Mouse (Mus musculus) CH12.LX (cell line): ENCODE measurements around the gene Sec14l5. TPM values are rescaled to one million over a fixed set of nuclear protein-coding genes. Genes with fewer than 3 reads are reported as not detected.

Source experiments
- DNase-seq: peaks from one replicate; pipeline ENCODE4 v3.0.0-alpha.2; 2013; ENCODE audit errors: extremely low read depth
- H3K27ac ChIP-seq: 2 replicates; pipeline ENCODE4 v1.5.1; 2012; ENCODE audit warnings: low read depth, mild to moderate bottlenecking, control low read depth, moderate library complexity; ENCODE audit not compliant: insufficient read depth
- H3K27me3 ChIP-seq: replicated peaks from 2 replicates; pipeline ENCODE3; 2012; ENCODE audit warnings: inconsistent platforms
- H3K36me3 ChIP-seq, 2 experiments: replicated peaks in 1 of 2; 2 replicates each; pipeline versions ENCODE3 to v1.6.1; 2012; ENCODE audit warnings: inconsistent platforms in 1 of 2, low read length in 1 of 2, mild to moderate bottlenecking in 1 of 2, mixed read lengths in 1 of 2, moderate library complexity in 1 of 2; ENCODE audit not compliant: control insufficient read depth in 1 of 2, insufficient read depth in 1 of 2
- H3K4me1 ChIP-seq, 2 experiments: 2 replicates each; pipeline ENCODE4 v1.6.1; 2012; ENCODE audit warnings: inconsistent platforms in 1 of 2, moderate library complexity in 1 of 2; ENCODE audit not compliant: insufficient read depth in 2 of 2, control insufficient read depth in 1 of 2
- H3K4me2 ChIP-seq: 2 replicates; pipeline ENCODE4 v1.6.1; 2012; ENCODE audit warnings: low read depth, mild to moderate bottlenecking, control low read depth; ENCODE audit not compliant: poor library complexity, insufficient read depth, severe bottlenecking
- H3K4me3 ChIP-seq, 3 experiments: fragments of 150-350 bp in 1 of 3; sonication (generic) in 1 of 3; replicated peaks in 1 of 3; 2 replicates each; pipeline versions ENCODE3 to v1.5.1; 2011 to 2012; ENCODE audit warnings: low read depth in 2 of 3, low read length in 2 of 3, mild to moderate bottlenecking in 2 of 3, moderate library complexity in 2 of 3, control low read depth in 1 of 3, improper control_type of control experiment in 1 of 3, inconsistent platforms in 1 of 3, mixed read lengths in 1 of 3; ENCODE audit not compliant: poor library complexity in 1 of 3
- H3K79me2 ChIP-seq: replicated peaks from 2 replicates; pipeline ENCODE4 v1.6.1; 2012; ENCODE audit warnings: mild to moderate bottlenecking, moderate library complexity; ENCODE audit not compliant: control insufficient read depth, poor library complexity, insufficient read depth, severe bottlenecking; ENCODE audit errors: extremely low read depth
- H3K9ac ChIP-seq: 2 replicates; pipeline ENCODE4 v1.6.1; 2012; ENCODE audit warnings: low read depth, mild to moderate bottlenecking, control low read depth, moderate library complexity; ENCODE audit not compliant: insufficient read depth
- H3K9me3 ChIP-seq: replicated peaks from 2 replicates; pipeline ENCODE3; 2012; ENCODE audit warnings: low read length, inconsistent platforms, mixed read lengths
- CHD1 ChIP-seq: IDR thresholded peaks from 2 replicates; pipeline ENCODE4 v1.6.1; 2012; ENCODE audit warnings: low read depth, low read length, improper control_type of control experiment, inconsistent platforms
- ELF1 ChIP-seq: IDR thresholded peaks from 2 replicates; pipeline ENCODE4 v1.6.1; 2014; ENCODE audit warnings: low read depth, mild to moderate bottlenecking, inconsistent platforms, low read length, improper control_type of control experiment
- EP300 ChIP-seq: IDR thresholded peaks from 2 replicates; pipeline ENCODE4 v1.6.1; 2011; ENCODE audit warnings: low read length, improper control_type of control experiment
- GABPA ChIP-seq: IDR thresholded peaks from 2 replicates; pipeline ENCODE4 v1.6.1; 2012; ENCODE audit warnings: low read depth, low read length, improper control_type of control experiment, inconsistent platforms; ENCODE audit not compliant: insufficient replicate concordance
- MAFK ChIP-seq: IDR thresholded peaks from 2 replicates; pipeline ENCODE4 v1.6.1; 2011; ENCODE audit warnings: low read length, improper control_type of control experiment; ENCODE audit not compliant: insufficient replicate concordance
- MXI1 ChIP-seq: IDR thresholded peaks from 2 replicates; pipeline ENCODE4 v1.6.1; 2011; ENCODE audit warnings: mild to moderate bottlenecking, low read depth, low read length, improper control_type of control experiment
- USF2 ChIP-seq: conservative IDR thresholded peaks from 2 replicates; pipeline ENCODE4 v1.6.1; 2011; ENCODE audit warnings: low read depth, low read length, improper control_type of control experiment
- ZNF384 ChIP-seq: IDR thresholded peaks from 2 replicates; pipeline ENCODE4 v1.6.1; 2012; ENCODE audit warnings: low read depth, low read length, improper control_type of control experiment, inconsistent platforms
- dilution Hi-C: fragments of 300-500 bp; cut with MboI; formaldehyde crosslinking; loops from 2 replicates; pipeline ENCODE4 v1.14.3; 2020; ENCODE audit warnings: low sequenced_read_pairs; ENCODE audit not compliant: extremely low pct_unique_long_range_greater_than_20kb, extremely low pct_ligation_motif_present
- in situ Hi-C: fragments of 300-500 bp; cut with MboI; formaldehyde crosslinking; loops from 3 replicates; pipeline ENCODE4 v1.14.3; 2019; ENCODE audit warnings: low sequenced_read_pairs, low pct_ligation_motif_present, low pct_unique_long_range_greater_than_20kb, mixed read lengths
- polyA plus RNA-seq: library from polyadenylated mRNA; unstranded; fragments of >175 nt; gene quantifications from 2 replicates; pipeline ENCODE4 v1.2.1, GENCODE M21; 2012; ENCODE audit warnings: low read depth; ENCODE audit not compliant: insufficient read length
- total RNA-seq, 2 experiments: library from RNA; depleted of rRNA; stranded (reverse); fragments of 300-350 nt in 1 of 2; fragments of >200 nt in 1 of 2; gene quantifications; 2 replicates each; pipeline ENCODE4 v1.2.3; 2012 to 2014

The Sec14l5 gene
- total and polyA plus RNA-seq, 3 experiments, result 0.13 TPM; not detected in 2

DNA sequence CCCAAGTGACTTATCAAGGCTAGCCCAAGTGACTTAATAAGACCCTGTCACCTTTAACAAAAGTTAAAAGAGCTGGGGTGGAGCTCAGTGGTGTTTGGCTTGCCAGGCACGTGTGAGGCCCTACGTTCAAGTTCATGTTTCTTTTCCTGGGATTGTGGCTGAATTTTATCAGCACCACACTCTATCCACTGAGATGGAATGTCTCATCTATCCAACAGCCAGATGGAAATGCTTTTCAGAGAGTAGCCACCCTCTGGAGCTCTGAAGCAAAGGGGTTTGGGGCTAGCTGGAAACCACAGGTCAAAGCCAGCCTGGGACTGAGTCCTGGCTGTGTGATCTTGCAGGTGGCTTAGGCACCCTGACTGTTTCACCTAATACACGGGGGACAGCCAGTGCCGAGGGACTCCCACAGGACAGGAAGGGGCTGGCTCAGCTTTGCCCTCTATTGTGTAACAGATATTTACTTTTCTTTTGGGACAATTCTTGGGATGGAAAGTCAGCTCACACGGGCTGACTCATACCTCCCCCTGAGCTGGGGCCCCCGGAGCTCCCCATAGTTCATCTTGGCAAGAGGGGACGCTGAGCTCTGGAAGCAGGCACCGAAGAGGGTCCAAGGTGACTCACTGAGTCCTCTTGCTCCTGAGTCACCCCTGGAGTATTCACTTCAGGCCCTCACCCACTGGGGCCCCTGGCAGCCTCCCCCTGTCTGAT, 11.2 kb upstream of the Sec14l5 start:
- no peak for TF ChIP-seq ELF1
- Histone ChIP-seq H3K9me3 (peaks cover 9% of the 10 kb centered on the region), H3K36me3 (no peaks in the 10 kb centered on the region), H3K4me2 (no peak overlapping the region), H3K79me2 (no peaks in the 10 kb centered on the region), H3K4me1 (peaks cover 15 to 22% of the 10 kb centered on the region in 2 experiments), H3K27ac (no peak overlapping the region), H3K4me3 (no peak overlapping the region), H3K9ac (no peak overlapping the region), H3K27me3 (peaks cover 54% of the 10 kb centered on the region)
- no peak for DNase-seq
- in situ Hi-C loops (loop anchor here (25.0 kb wide), 1 partner anchor 498 kb away; the partner anchor contains the start of genes Dnaja3 and Vasn), dilution Hi-C loops (no loop called here)

- Histone ChIP-seq H3K4me1 (peaks cover 14 to 22% of the 10 kb centered on the region in 2 experiments), H3K9me3 (peaks cover 9% of the 10 kb centered on the region)
- in situ Hi-C loops, result loop anchor here (25.0 kb wide), 1 partner anchor 499 kb away; the partner anchor contains the start of genes Dnaja3 and Vasn
- TF ChIP-seq ELF1 (no peak), GABPA (no peak), ZNF384 (no peak), MAFK (no peak), EP300 (no peak), CHD1 (no peak), USF2 (no peak)
- TF ChIP-seq, all 38 proteins: peak for 0
- Histone ChIP-seq H3K4me2 (no peak overlapping the region), H3K27ac (no peak overlapping the region), H3K27me3 (peaks cover 49% of the 10 kb centered on the region), H3K79me2 (no peaks in the 10 kb centered on the region), H3K36me3 (no peaks in the 10 kb centered on the region), H3K9ac (no peak overlapping the region), H3K4me3 (no peak overlapping the region)
- dilution Hi-C loops, result no loop called here
- DNase-seq, result no peak
Measured at GRCm38 (mm10) chr16:5136505-5136904, 10.4 kb upstream of the Sec14l5 start.

DNA sequence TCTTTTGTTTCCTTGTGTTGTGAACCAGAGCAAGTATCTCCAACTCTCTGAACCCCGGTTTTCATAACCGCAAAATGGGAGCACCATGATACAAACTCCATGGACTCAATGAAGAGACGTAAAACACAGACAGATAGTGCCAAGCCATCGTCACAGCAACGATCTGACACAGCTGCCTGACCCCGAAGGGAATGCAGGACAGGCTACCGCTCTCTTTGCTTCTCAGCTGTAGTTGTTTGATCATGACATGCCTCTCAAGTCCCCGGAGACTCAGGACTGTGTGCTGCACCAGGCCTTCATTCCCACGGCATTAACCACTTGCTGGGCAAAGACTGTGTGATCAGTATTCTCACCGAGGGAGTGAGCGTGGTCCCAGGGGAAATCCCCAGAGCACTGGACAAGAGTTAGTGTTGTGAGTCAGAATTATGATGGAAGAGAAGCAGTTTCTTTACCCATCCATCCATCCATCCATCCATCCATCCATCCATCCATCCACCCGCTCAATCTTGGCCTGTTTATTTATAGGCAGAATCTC, 9.8 kb upstream of the Sec14l5 start:
- dilution Hi-C loops (no loop called here), in situ Hi-C loops (loop anchor here (25.0 kb wide), 1 partner anchor 500 kb away; the partner anchor contains the start of genes Dnaja3 and Vasn)
- Histone ChIP-seq H3K4me1 (peaks cover 8 to 17% of the 10 kb centered on the region in 2 experiments), H3K79me2 (no peaks in the 10 kb centered on the region), H3K27ac (no peak overlapping the region), H3K27me3 (peaks cover 48% of the 10 kb centered on the region), H3K9me3 (peaks cover 5% of the 10 kb centered on the region), H3K4me3 (no peak overlapping the region), H3K9ac (no peak overlapping the region), H3K4me2 (no peak overlapping the region), H3K36me3 (no peaks in the 10 kb centered on the region)
- no peak for TF ChIP-seq MXI1
- TF ChIP-seq CHD1, result no peak
- DNase-seq, result no peak
